Comparison of ENCODE assay signal across 9 mouse cellular contexts in the genomic region with DNA sequence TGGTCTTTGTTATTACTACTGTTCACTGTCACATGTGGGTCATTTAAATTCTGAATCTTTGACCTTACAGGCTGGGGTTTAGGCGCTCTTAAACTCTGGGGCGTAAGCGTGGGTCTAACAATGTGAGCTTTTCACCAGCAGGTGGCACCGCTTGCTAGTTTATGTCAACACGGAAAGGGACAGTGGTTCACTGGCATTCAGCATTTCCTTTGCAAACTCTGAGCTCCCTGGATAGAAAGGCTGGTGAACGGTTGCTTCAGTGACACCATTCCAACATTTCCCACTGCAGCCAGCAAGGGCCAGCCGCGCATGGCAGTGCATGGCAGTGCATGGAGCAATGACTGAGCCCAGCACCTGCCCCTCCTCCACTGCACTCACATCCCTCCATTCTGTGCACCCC. TPM values are rescaled to one million over a fixed set of nuclear protein-coding genes. Genes with fewer than 3 reads are reported as not detected.
DNase-seq lines count a peak whose midpoint lies in the region; ATAC-seq lines count a peak whose summit lies in the region.
"Had no signal": no experiment of that assay in that cellular context is flagged by ENCODE, and none has a peak within 500 bp of the region (broad histone marks: within the 10 kb centered on the region; RNA-seq: fewer than 3 reads in every experiment).

No protein-coding gene starts in this region.

- 6% methylated on average over 8 of the region's 8 CpGs for WGBS in midbrain, embryonic 11.5 days

- H3K4me2 ChIP-seq in midbrain, embryonic 11.5 days, result no peak overlapping the region
- H3K4me2 ChIP-seq: embryonic facial prominence, embryonic 12.5 days had no signal

- no peaks in the 10 kb centered on the region for H3K9me3 ChIP-seq in midbrain, embryonic 11.5 days (ENCODE audit: control insufficient read depth, low read length)
- H3K9me3 ChIP-seq: embryonic facial prominence, embryonic 12.5 days had no signal

- intact Hi-C loops in left cerebral cortex, postnatal 14 days (cut with DNase I), result loop anchor here (1.0 to 10.0 kb wide), 3 partner anchors 206 to 424 kb away; no protein-coding TSS in a partner anchor

- DNase-seq in urinary bladder, adult 2 months (ENCODE audit: low spot score), result peak; percentile 40
- DNase-seq in urinary bladder, postnatal 10 days (ENCODE audit: low spot score), result no peak
- DNase-seq in cerebellum, adult 9-11 months, result peak; percentile 66
- peak; percentile 53 to 67 for DNase-seq in frontal cortex, postnatal 25 days (ENCODE audit: low spot score in 2 of 2)
- DNase-seq in left cerebral cortex, postnatal 14 days (ENCODE audit: low spot score in 2 of 2), result peak; percentile 77 to 83
- peak; percentile 96 for DNase-seq in midbrain, embryonic 11.5 days (ENCODE audit: low spot score, missing footprints)
- peak; percentile 41 to 75 for DNase-seq in spleen, postnatal 10 days (ENCODE audit: low spot score in 2 of 2)

- H3K36me3 ChIP-seq in midbrain, embryonic 11.5 days (ENCODE audit: control insufficient read depth, insufficient read depth, low read length), result no peaks in the 10 kb centered on the region

- no peak overlapping the region for H3K9ac ChIP-seq in midbrain, embryonic 11.5 days (ENCODE audit: low read length)
- H3K9ac ChIP-seq: embryonic facial prominence, embryonic 12.5 days had no signal

- peak; percentile 55 for ATAC-seq in inflammation-experienced regulatory T-cells, adult 6 months
- peak; percentile 41 for ATAC-seq in midbrain, embryonic 11.5 days (ENCODE audit: low FRiP score)

- H3K27me3 ChIP-seq in midbrain, embryonic 11.5 days (ENCODE audit: control insufficient read depth, insufficient read depth, low read length), result no peaks in the 10 kb centered on the region

- H3K4me1 ChIP-seq in midbrain, embryonic 11.5 days (ENCODE audit: control insufficient read depth, insufficient read depth, low read length), result peaks cover 12% of the 10 kb centered on the region

- no peak overlapping the region for H3K4me3 ChIP-seq in midbrain, embryonic 11.5 days (ENCODE audit: low read depth, low read length)
- H3K4me3 ChIP-seq: embryonic facial prominence, embryonic 12.5 days had no signal

- H3K27ac ChIP-seq in midbrain, embryonic 11.5 days (ENCODE audit: low read depth, low read length), result no peak overlapping the region
- H3K27ac ChIP-seq: embryonic facial prominence, embryonic 12.5 days had no signal

RNA-seq across cellular contexts. Expression of a gene that starts 49.5 kb away (rescaled TPM):
- 0.19 TPM in 1 of 2 replicates, not detected in the other for polyA plus RNA-seq in urinary bladder, adult 2 months (2012; rRNA removed)
- not detected for polyA plus RNA-seq in inflammation-experienced regulatory T-cells, adult 6 months (2017; shearing (Covaris generic))
- total RNA-seq in left cerebral cortex, postnatal 14 days (2021), result 1 to 10 TPM in 1 of 2 experiments, under 1 TPM in 1; 0.85 to 1.2 TPM
- polyA plus RNA-seq in midbrain, embryonic 11.5 days (2014; fragmentation: Nextera tagmentation; extraction: Ambion mirVana), result 0.94 and 2.5 TPM in 2 replicates

RNA-seq across cellular contexts. Expression of a gene that starts 49.9 kb away (rescaled TPM):
- polyA plus RNA-seq in urinary bladder, adult 2 months (2012; rRNA removed), result 118 and 141 TPM in 2 replicates
- 10 to 100 TPM; 29.6 to 31.6 (median 31.4) TPM for polyA plus RNA-seq in inflammation-experienced regulatory T-cells, adult 6 months (2017; shearing (Covaris generic))
- total RNA-seq in left cerebral cortex, postnatal 14 days (2021), result 100 to 1,000 TPM; 104 TPM
- polyA plus RNA-seq in midbrain, embryonic 11.5 days (2014; fragmentation: Nextera tagmentation; extraction: Ambion mirVana), result 114 and 118 TPM in 2 replicates
